Mouse (Mus musculus): ENCODE data around the gene Pgs1. TPM values are rescaled to one million over a fixed set of nuclear protein-coding genes. Genes with fewer than 3 reads are reported as not detected.
A peak's percentile ranks its signal among the peaks of the same experiment; 100 is the strongest.

Gene Pgs1
- total and polyA plus RNA-seq, 3 experiments: 38.1 to 60.5 (median 50.8) TPM

- Histone ChIP-seq H3K9me3 (replicated peaks; ENCODE audit: low read length) (peaks cover 19% of the 10 kb centered on the region), H3K79me2 (replicated peaks; ENCODE audit: control insufficient read depth, extremely low read depth, insufficient read depth, poor library complexity, severe bottlenecking) (no peaks in the 10 kb centered on the region), H3K27me3 (replicated peaks) (peaks cover 77% of the 10 kb centered on the region), H3K27ac (ENCODE audit: insufficient read depth, low read depth) (peak overlapping the region; percentile 33), H3K9ac (ENCODE audit: insufficient read depth, low read depth) (no peak overlapping the region), H3K4me1 (ENCODE audit: control insufficient read depth in 1 of 2, insufficient read depth in 2 of 2) (peaks cover 50 to 76% of the 10 kb centered on the region in 2 experiments), H3K4me3 (replicated peaks in 1 of 3; ENCODE audit: low read depth in 2 of 3, low read length in 2 of 3, poor library complexity in 1 of 3) (peak overlapping the region in 1 of 3 experiments; percentile 26), H3K4me2 (ENCODE audit: insufficient read depth, low read depth, poor library complexity, severe bottlenecking) (peak overlapping the region; percentile 69), H3K36me3 (replicated peaks in 1 of 2; ENCODE audit: control insufficient read depth in 1 of 2, insufficient read depth in 1 of 2, low read length in 1 of 2) (peaks cover 6 to 11% of the 10 kb centered on the region in 2 experiments)
- TF ChIP-seq NRF1 (IDR thresholded peaks at IDR 0.05; ENCODE audit: low read depth, low read length) (no peak), ZC3H11A (IDR thresholded peaks at IDR 0.05; ENCODE audit: low read depth, low read length) (no peak), ELF1 (IDR thresholded peaks at IDR 0.05; ENCODE audit: low read depth, low read length) (no peak), NELFE (IDR thresholded peaks at IDR 0.05; ENCODE audit: low read depth, low read length) (no peak), MAX (IDR thresholded peaks at IDR 0.05; ENCODE audit: low read length) (0 out of 2 replicates have a peak, but pooled peaks have one; percentile 9), UBTF (IDR thresholded peaks at IDR 0.05; ENCODE audit: low read depth, low read length) (no peak)
- in situ Hi-C loops (cut with MboI; ENCODE audit: low pct_ligation_motif_present, low pct_unique_long_range_greater_than_20kb, low sequenced_read_pairs): loop anchor here (5.0 kb wide), 2 partner anchors 47 to 93 kb away; partner anchors contain the start of gene Tha1
- no peak for DNase-seq (ENCODE audit: extremely low read depth)
- dilution Hi-C loops (cut with MboI; ENCODE audit: extremely low pct_ligation_motif_present, extremely low pct_unique_long_range_greater_than_20kb, low sequenced_read_pairs): no loop called here
Observed at GRCm38 (mm10) chr11:117965052-117965451, 21.0 kb upstream of the Pgs1 start.

- Histone ChIP-seq H3K79me2 (replicated peaks; ENCODE audit: control insufficient read depth, extremely low read depth, insufficient read depth, poor library complexity, severe bottlenecking) (no peaks in the 10 kb centered on the region), H3K27me3 (replicated peaks) (peaks cover 78% of the 10 kb centered on the region), H3K9ac (ENCODE audit: insufficient read depth, low read depth) (no peak overlapping the region), H3K27ac (ENCODE audit: insufficient read depth, low read depth) (peak overlapping the region; percentile 33), H3K9me3 (replicated peaks; ENCODE audit: low read length) (peaks cover 19% of the 10 kb centered on the region), H3K36me3 (replicated peaks in 1 of 2; ENCODE audit: control insufficient read depth in 1 of 2, insufficient read depth in 1 of 2, low read length in 1 of 2) (peaks cover 6 to 11% of the 10 kb centered on the region in 2 experiments), H3K4me1 (ENCODE audit: control insufficient read depth in 1 of 2, insufficient read depth in 2 of 2) (peaks cover 49 to 76% of the 10 kb centered on the region in 2 experiments), H3K4me3 (replicated peaks in 1 of 3; ENCODE audit: low read depth in 2 of 3, low read length in 2 of 3, poor library complexity in 1 of 3) (peak overlapping the region in 1 of 3 experiments; percentile 26), H3K4me2 (ENCODE audit: insufficient read depth, low read depth, poor library complexity, severe bottlenecking) (peak overlapping the region; percentile 69)
- dilution Hi-C loops (cut with MboI; ENCODE audit: extremely low pct_ligation_motif_present, extremely low pct_unique_long_range_greater_than_20kb, low sequenced_read_pairs) (no loop called here), in situ Hi-C loops (cut with MboI; ENCODE audit: low pct_ligation_motif_present, low pct_unique_long_range_greater_than_20kb, low sequenced_read_pairs) (loop anchor here (5.0 kb wide), 2 partner anchors 47 to 93 kb away; partner anchors contain the start of gene Tha1)
- DNase-seq (ENCODE audit: extremely low read depth): peak; percentile 93
- peak; percentile 81; the same call in 1 of the 2 replicates for TF ChIP-seq SIN3A (IDR thresholded peaks at IDR 0.05; ENCODE audit: low read length)
- peak; percentile 86 for TF ChIP-seq MAZ (IDR thresholded peaks at IDR 0.05; ENCODE audit: low read depth, low read length)
- TF ChIP-seq PAX5 (IDR thresholded peaks at IDR 0.05; ENCODE audit: low read length): no peak
- no peak for TF ChIP-seq ZC3H11A (IDR thresholded peaks at IDR 0.05; ENCODE audit: low read depth, low read length)
- peak; percentile 46; the same call in 1 of the 2 replicates for TF ChIP-seq POLR2A (IDR thresholded peaks at IDR 0.05; ENCODE audit: low read depth, low read length)
- peak; percentile 92 for TF ChIP-seq ETS1 (conservative IDR thresholded peaks at IDR 0.05; ENCODE audit: low read depth, low read length)
- TF ChIP-seq SMC3 (IDR thresholded peaks at IDR 0.05; ENCODE audit: low read depth, low read length): no peak; the same call in none of the 2 replicates
- TF ChIP-seq POLR2AphosphoS2 (IDR thresholded peaks at IDR 0.05; ENCODE audit: low read depth, low read length): no peak
- TF ChIP-seq ZMIZ1 (IDR thresholded peaks at IDR 0.05; ENCODE audit: low read depth, low read length): no peak
- TF ChIP-seq CHD2 (IDR thresholded peaks at IDR 0.05; ENCODE audit: low read length): peak; percentile 94
- no peak for TF ChIP-seq CTCF (conservative IDR thresholded peaks at IDR 0.05 in 1 of 2, IDR thresholded peaks at IDR 0.05 in 1 of 2; ENCODE audit: low read depth in 2 of 2, low read length in 2 of 2)
- no peak; the same call in 1 of the 2 replicates for TF ChIP-seq HCFC1 (IDR thresholded peaks at IDR 0.05; ENCODE audit: low read depth, low read length)
- TF ChIP-seq CHD1 (IDR thresholded peaks at IDR 0.05; ENCODE audit: low read depth, low read length): no peak
- peak; percentile 91 for TF ChIP-seq MEF2A (IDR thresholded peaks at IDR 0.05; ENCODE audit: borderline replicate concordance, low read depth, low read length)
- peak; percentile 9 for TF ChIP-seq RAD21 (IDR thresholded peaks at IDR 0.05; ENCODE audit: low read depth, low read length)
- peak; percentile 62; the same call in 1 of the 2 replicates for TF ChIP-seq MXI1 (IDR thresholded peaks at IDR 0.05; ENCODE audit: low read depth, low read length)
- TF ChIP-seq KAT2A (IDR thresholded peaks at IDR 0.05; ENCODE audit: insufficient replicate concordance, low read length): no peak
- TF ChIP-seq BHLHE40 (IDR thresholded peaks at IDR 0.05; ENCODE audit: low read depth, low read length): peak; percentile 89
- TF ChIP-seq JUN (IDR thresholded peaks at IDR 0.05; ENCODE audit: insufficient read depth, low read depth, low read length): peak; percentile 67; the same call in 1 of the 2 replicates
- peak; percentile 94 for TF ChIP-seq IRF4 (IDR thresholded peaks at IDR 0.05; ENCODE audit: low read depth, low read length)
- TF ChIP-seq ZNF384 (IDR thresholded peaks at IDR 0.05; ENCODE audit: low read depth, low read length): no peak
- peak; percentile 62; the same call in 1 of the 2 replicates for TF ChIP-seq RCOR1 (conservative IDR thresholded peaks at IDR 0.05; ENCODE audit: low read depth, low read length)
- TF ChIP-seq E2F4 (IDR thresholded peaks at IDR 0.05; ENCODE audit: insufficient replicate concordance, low read depth, low read length): no peak
- peak; percentile 73 for TF ChIP-seq UBTF (IDR thresholded peaks at IDR 0.05; ENCODE audit: low read depth, low read length)
- TF ChIP-seq USF2 (conservative IDR thresholded peaks at IDR 0.05; ENCODE audit: low read depth, low read length): no peak
- peak; percentile 64 for TF ChIP-seq MAX (IDR thresholded peaks at IDR 0.05; ENCODE audit: low read length)
- TF ChIP-seq USF1 (IDR thresholded peaks at IDR 0.05; ENCODE audit: low read depth, low read length): no peak
- TF ChIP-seq NRF1 (IDR thresholded peaks at IDR 0.05; ENCODE audit: low read depth, low read length): peak; percentile 61
- peak; percentile 88 for TF ChIP-seq EP300 (IDR thresholded peaks at IDR 0.05; ENCODE audit: low read length)
- TF ChIP-seq NELFE (IDR thresholded peaks at IDR 0.05; ENCODE audit: low read depth, low read length): no peak
- TF ChIP-seq JUND (conservative IDR thresholded peaks at IDR 0.05; ENCODE audit: low read depth, low read length): peak; percentile 83
Observed at GRCm38 (mm10) chr11:117965561-117965981, 20.5 kb upstream of the Pgs1 start.
